Mouse (Mus musculus) kidney, postnatal 0 days (tissue): ENCODE measurements around the gene Rasgef1b. TPM values are rescaled to one million over a fixed set of nuclear protein-coding genes. Genes with fewer than 3 reads are reported as not detected.

Experiments
- ATAC-seq: fragments of 200-750 bp; cut with Nextera tagmentation; replicated peaks from 2 replicates; pipeline ENCODE4 v1.8.0; 2017; ENCODE audit warnings: low read depth, moderate number of reproducible peaks, moderate TSS enrichment, moderate library complexity; ENCODE audit not compliant: low FRiP score
- DNase-seq: peaks from one replicate; pipeline ENCODE4 v3.0.0-alpha.2; 2016; ENCODE audit warnings: low spot score
- H3K27ac ChIP-seq: fragments of 300-500 bp; sonication (generic); 2 replicates; pipeline ENCODE4 v1.5.1; 2014; ENCODE audit warnings: mild to moderate bottlenecking
- H3K27me3 ChIP-seq: fragments of 300-500 bp; sonication (generic); 2 replicates; pipeline ENCODE4 v1.6.1; 2014; ENCODE audit warnings: low read length, mixed read lengths; ENCODE audit not compliant: insufficient read depth
- H3K36me3 ChIP-seq: fragments of 300-500 bp; sonication (generic); 2 replicates; pipeline ENCODE4 v1.6.1; 2014; ENCODE audit warnings: low read length, mixed read lengths; ENCODE audit not compliant: insufficient read depth
- H3K4me1 ChIP-seq: fragments of 300-500 bp; sonication (generic); replicated peaks from 2 replicates; pipeline ENCODE4 v1.6.1; 2014; ENCODE audit warnings: antibody characterized with exemption, low read length, mixed read lengths; ENCODE audit not compliant: insufficient read depth
- H3K4me2 ChIP-seq: fragments of 300-500 bp; sonication (generic); 2 replicates; pipeline ENCODE4 v1.6.1; 2014; ENCODE audit warnings: mild to moderate bottlenecking, low read length, moderate library complexity, mixed read lengths
- H3K4me3 ChIP-seq: fragments of 300-500 bp; sonication (generic); replicated peaks from 2 replicates; pipeline ENCODE4 v1.5.1; 2014; ENCODE audit warnings: low read depth, low read length
- H3K9ac ChIP-seq: fragments of 300-500 bp; sonication (generic); 2 replicates; pipeline ENCODE4 v1.6.1; 2014; ENCODE audit warnings: low read depth, low read length
- H3K9me3 ChIP-seq: fragments of 300-500 bp; sonication (generic); replicated peaks from 2 replicates; pipeline ENCODE4 v1.6.1; 2016; ENCODE audit warnings: low read length, inconsistent platforms, mixed read lengths
- CTCF ChIP-seq: IDR thresholded peaks from 2 replicates; pipeline ENCODE4 v1.5.1; 2016; ENCODE audit warnings: antibody characterized with exemption, low read depth, mild to moderate bottlenecking, moderate library complexity
- WGBS: fragments of 180-500 bp; shearing (Covaris S2); extraction: QIAGEN DNeasy Blood & Tissue Kit; methylation state at CpG from one replicate; pipeline ENCODE4 v1.1.7; 2014; 5-methylcytosine and 5-hydroxymethylcytosine counted together
- polyA plus RNA-seq: library from polyadenylated mRNA; unstranded; fragments of >200 nt; fragmentation: Nextera tagmentation; extraction: Ambion mirVana; gene quantifications from 2 replicates; pipeline ENCODE4 v1.2.1, GENCODE M21; 2015

Gene Rasgef1b
- polyA plus RNA-seq, 1 experiment from 2014 or later, result 7.3 TPM

DNA sequence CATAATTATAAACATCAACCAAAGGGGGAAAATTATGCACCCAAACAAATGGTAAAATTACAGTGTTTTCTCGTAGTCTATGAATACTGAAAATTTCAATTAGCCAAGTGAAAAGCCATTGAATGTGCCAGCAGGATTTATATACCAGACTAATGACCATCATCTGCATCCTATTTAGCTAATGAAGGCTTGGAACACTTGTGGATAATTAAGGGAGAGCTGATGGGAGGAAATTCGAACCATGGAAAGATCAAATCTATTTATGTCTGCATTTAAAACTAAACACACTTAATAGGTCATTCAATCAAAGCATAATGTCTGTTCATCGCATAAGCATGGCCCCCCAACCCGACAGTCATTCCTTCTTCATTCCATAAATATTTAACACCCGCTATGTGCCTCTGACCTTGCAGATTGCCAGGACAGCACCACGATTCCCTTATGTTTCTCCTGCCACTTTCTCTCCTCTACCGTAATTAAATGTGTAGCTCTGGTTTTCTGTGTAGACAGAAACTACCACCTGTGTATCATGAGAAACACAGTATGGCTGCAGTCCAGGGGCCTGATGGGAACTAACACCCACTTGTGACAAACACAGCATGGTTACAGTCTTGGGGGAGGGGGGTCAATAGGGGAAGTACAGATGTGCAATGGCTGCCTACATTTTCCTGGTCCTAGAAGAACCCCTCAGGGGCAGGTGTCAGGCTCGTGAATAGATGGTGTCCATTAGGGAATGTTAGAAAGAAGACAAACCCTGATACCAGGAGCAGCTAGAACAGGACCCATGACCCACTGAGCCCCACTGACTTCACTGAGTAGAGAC lies 164.2 kb downstream of the Rasgef1b start:
- H3K9me3 ChIP-seq, result no peaks in the 10 kb centered on the region
- H3K9ac ChIP-seq, result no peak overlapping the region
- 51% methylated on average over 8 of the region's 8 CpGs for WGBS
- ATAC-seq, result no peak
- no peaks in the 10 kb centered on the region for H3K4me1 ChIP-seq
- no peak overlapping the region for H3K4me2 ChIP-seq
- no peak for DNase-seq
- no peak overlapping the region for H3K27ac ChIP-seq
- TF ChIP-seq CTCF, result no peak
- H3K36me3 ChIP-seq, result no peaks in the 10 kb centered on the region
- H3K4me3 ChIP-seq, result no peak overlapping the region
- no peaks in the 10 kb centered on the region for H3K27me3 ChIP-seq

DNA sequence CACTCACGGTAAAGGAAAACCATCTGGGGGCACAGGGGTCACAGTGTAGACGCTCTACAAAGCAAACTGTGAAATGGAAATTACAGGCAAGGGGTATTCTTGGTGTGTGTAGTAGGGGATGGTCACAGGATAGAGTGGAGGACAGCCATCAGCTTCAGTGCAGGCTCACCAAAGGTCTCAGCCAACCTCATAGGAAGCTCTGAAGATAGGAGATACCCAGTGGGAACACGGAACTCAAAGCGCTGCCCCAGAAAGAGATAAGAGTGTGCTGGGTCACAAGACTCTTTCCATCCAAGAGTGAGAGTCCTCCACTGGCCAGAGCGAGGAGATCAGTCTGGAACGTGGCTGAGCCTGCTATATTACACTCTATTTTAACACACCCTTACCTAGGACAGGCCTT lies 166.8 kb downstream of the Rasgef1b start:
- ATAC-seq (no peak), DNase-seq (no peak)
- Histone ChIP-seq H3K9me3 (no peaks in the 10 kb centered on the region), H3K4me2 (no peak overlapping the region), H3K4me3 (no peak overlapping the region), H3K4me1 (no peaks in the 10 kb centered on the region), H3K36me3 (no peaks in the 10 kb centered on the region), H3K27ac (no peak overlapping the region), H3K9ac (no peak overlapping the region), H3K27me3 (no peaks in the 10 kb centered on the region)
- WGBS, result 73% methylated on average over 6 of the region's 6 CpGs
- TF ChIP-seq CTCF, result no peak

DNA sequence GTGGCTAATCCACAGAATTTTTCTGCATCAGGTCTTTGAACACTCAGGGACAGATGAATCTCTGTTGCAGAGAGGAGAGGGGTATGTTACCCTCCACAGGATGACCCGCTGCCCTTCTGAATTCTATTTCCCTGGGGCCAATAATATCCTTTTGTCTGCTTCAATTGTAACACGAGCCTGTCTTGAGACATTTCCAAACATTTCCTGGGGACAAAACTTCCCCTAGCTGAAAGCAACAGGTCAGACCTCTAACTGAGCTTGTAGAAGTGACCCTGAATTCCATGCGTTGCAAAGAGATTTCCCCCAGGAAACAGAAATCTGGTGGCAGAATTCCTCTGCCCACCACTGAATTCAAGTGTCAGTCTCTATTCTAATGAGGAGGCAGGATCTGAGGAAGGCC lies 169.1 kb downstream of the Rasgef1b start:
- 29% methylated on average over 3 of the region's 3 CpGs for WGBS
- ATAC-seq, result no peak
- no peak overlapping the region for H3K4me3 ChIP-seq
- no peak for TF ChIP-seq CTCF
- H3K36me3 ChIP-seq, result no peaks in the 10 kb centered on the region
- no peak overlapping the region for H3K4me2 ChIP-seq
- no peaks in the 10 kb centered on the region for H3K27me3 ChIP-seq
- no peak overlapping the region for H3K9ac ChIP-seq
- no peak for DNase-seq
- H3K27ac ChIP-seq, result no peak overlapping the region
- H3K9me3 ChIP-seq, result no peaks in the 10 kb centered on the region
- no peaks in the 10 kb centered on the region for H3K4me1 ChIP-seq

DNA sequence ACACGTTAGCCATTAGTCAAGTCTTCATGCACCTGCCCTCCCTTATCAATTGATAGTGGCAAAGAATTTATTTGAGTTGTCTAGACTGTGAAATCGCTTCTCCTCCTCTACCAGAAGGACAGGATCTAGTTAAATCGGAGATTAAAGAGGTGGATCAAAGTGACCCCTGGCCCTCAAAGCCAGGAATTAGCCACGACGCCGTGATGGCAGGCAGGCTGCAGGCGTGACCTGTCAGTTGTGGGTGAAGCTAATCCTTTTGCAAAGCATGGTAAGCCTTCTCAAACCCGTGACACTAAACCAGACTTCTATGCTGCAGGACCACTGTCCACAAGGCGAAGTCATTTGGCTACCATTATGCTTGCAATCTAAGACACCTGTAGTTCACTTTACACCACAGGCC lies 170.6 kb downstream of the Rasgef1b start:
- Histone ChIP-seq H3K4me1 (no peaks in the 10 kb centered on the region), H3K4me3 (no peak overlapping the region), H3K36me3 (no peaks in the 10 kb centered on the region), H3K9me3 (no peaks in the 10 kb centered on the region), H3K9ac (no peak overlapping the region), H3K27ac (no peak overlapping the region), H3K4me2 (no peak overlapping the region), H3K27me3 (no peaks in the 10 kb centered on the region)
- ATAC-seq, result no peak
- no peak for DNase-seq
- WGBS, result 59% methylated on average over 9 of the region's 9 CpGs
- TF ChIP-seq CTCF, result no peak

DNA sequence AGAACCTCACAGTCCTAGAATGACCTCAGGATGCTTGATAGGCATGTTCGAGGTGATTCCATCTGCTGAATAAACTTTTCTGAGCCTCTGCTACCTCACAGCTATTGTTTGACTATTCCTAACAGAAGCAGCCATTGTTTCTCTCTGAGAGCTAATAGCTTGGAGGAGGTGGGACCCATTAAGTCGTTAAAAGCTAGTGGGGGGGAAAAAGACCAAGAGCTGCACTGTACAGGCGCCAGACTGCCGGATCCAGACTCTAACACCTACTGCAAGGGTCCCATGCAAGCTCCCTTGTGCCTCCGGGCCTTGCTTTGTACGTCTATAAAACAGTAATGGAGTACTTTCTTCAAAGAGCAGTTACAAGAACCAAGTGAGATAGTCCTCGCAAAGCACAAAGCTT lies 176.2 kb downstream of the Rasgef1b start:
- H3K9me3 ChIP-seq, result no peaks in the 10 kb centered on the region
- H3K4me1 ChIP-seq, result no peaks in the 10 kb centered on the region
- no peaks in the 10 kb centered on the region for H3K36me3 ChIP-seq
- no peak for TF ChIP-seq CTCF
- no peak overlapping the region for H3K27ac ChIP-seq
- H3K27me3 ChIP-seq, result no peaks in the 10 kb centered on the region
- H3K4me3 ChIP-seq, result no peak overlapping the region
- no peak overlapping the region for H3K4me2 ChIP-seq
- no peak overlapping the region for H3K9ac ChIP-seq
- DNase-seq (no peak), ATAC-seq (no peak)
- 23% methylated on average over 7 of the region's 7 CpGs for WGBS

DNA sequence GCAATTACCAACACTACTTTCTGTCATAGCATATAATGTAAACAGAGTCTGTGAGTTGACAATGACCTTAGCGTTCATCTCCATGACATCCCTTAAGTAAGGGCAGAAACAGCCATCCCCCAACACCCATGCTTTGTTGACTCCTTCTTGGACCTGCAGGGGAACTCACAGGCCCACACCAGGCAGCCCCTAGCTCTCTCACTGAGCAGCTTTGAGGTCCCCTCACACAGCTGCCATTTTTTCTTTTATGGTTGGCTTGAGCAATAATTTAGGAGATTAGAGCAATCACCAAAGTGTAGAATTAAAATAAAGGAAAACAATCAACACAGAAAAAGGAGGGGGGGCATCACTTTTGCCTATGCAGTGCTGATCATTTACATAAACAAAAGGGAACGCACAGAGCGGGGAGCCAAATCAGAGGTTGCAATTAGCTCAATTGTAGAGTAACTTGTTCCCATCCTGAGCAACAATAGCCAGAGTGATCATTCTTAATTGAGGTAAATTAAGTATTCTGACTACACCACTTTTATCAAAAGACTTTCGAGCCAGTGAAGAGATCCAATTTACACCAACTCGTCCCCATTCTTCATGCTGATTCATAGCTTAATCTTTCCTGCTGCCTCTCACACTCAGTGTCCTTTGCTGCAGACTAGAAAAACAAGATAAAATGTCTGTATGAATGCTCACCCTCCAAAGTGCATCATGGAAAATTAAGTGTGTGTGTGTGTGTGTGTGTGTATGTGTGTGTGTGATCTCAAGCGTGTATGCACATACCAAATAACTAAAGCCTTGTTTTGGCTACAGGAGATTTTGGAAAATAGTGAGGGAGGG lies 184.0 kb downstream of the Rasgef1b start:
- H3K4me2 ChIP-seq, result no peak overlapping the region
- WGBS, result 69% methylated on average over 6 of the region's 6 CpGs
- DNase-seq (no peak), ATAC-seq (no peak)
- no peaks in the 10 kb centered on the region for H3K27me3 ChIP-seq
- H3K9me3 ChIP-seq, result no peaks in the 10 kb centered on the region
- H3K4me1 ChIP-seq, result 0 out of 2 replicates have a peak, but pooled peaks cover 3% of the 10 kb centered on the region
- no peak overlapping the region for H3K27ac ChIP-seq
- no peak overlapping the region for H3K4me3 ChIP-seq
- no peak for TF ChIP-seq CTCF
- no peaks in the 10 kb centered on the region for H3K36me3 ChIP-seq
- no peak overlapping the region for H3K9ac ChIP-seq
